In genomic region chr12:86036368-86037166, GRCm38 (mm10) we compare ENCODE assay signal across 12 mouse cellular contexts. TPM values are rescaled to one million over a fixed set of nuclear protein-coding genes. Genes with fewer than 3 reads are reported as not detected.
DNase-seq lines count a peak whose midpoint lies in the region; ATAC-seq and TF ChIP-seq lines count a peak whose summit lies in the region.
"Had no signal": no experiment of that assay in that cellular context is flagged by ENCODE, and none has a peak within 500 bp of the region (broad histone marks: within the 10 kb centered on the region; RNA-seq: fewer than 3 reads in every experiment).

No protein-coding gene starts in this region.

- no peak overlapping the region for H3ac ChIP-seq in myocyte (ENCODE audit: control insufficient read depth, insufficient read length)

- ATAC-seq in intestine, embryonic 14.5 days (replicated peaks; ENCODE audit: low FRiP score, low TSS enrichment, low read depth), result no peak
- no peak for ATAC-seq in intestine, embryonic 16.5 days
- ATAC-seq in embryonic facial prominence, embryonic 13.5 days (ENCODE audit: insufficient number of reproducible peaks, insufficient read depth, low FRiP score, low TSS enrichment, low read depth), result no peak

- H3K4me1 ChIP-seq in intestine, embryonic 14.5 days (replicated peaks; ENCODE audit: control insufficient read depth, insufficient read depth, low read length), result peaks cover 23% of the 10 kb centered on the region; the same call in 1 of the 2 replicates
- peaks cover 12% of the 10 kb centered on the region for H3K4me1 ChIP-seq in intestine, embryonic 16.5 days (ENCODE audit: control insufficient read depth, insufficient read depth, low read length)
- H3K4me1 ChIP-seq in embryonic facial prominence, embryonic 13.5 days, result peaks cover 19% of the 10 kb centered on the region

- H3K9me3 ChIP-seq in intestine, embryonic 14.5 days (ENCODE audit: control insufficient read depth, low read length), result no peaks in the 10 kb centered on the region
- no peaks in the 10 kb centered on the region for H3K9me3 ChIP-seq in intestine, embryonic 16.5 days (ENCODE audit: control insufficient read depth, low read length)
- H3K9me3 ChIP-seq in embryonic facial prominence, embryonic 13.5 days, result no peaks in the 10 kb centered on the region
- H3K9me3 ChIP-seq: G1E had no signal

- H3K9ac ChIP-seq in intestine, embryonic 14.5 days (ENCODE audit: low read length), result no peak overlapping the region
- no peak overlapping the region for H3K9ac ChIP-seq in intestine, embryonic 16.5 days (ENCODE audit: low read depth, low read length)
- peak overlapping the region; percentile 40; the same call in 1 of the 2 replicates for H3K9ac ChIP-seq in embryonic facial prominence, embryonic 13.5 days

- 39% methylated on average over 9 of the region's 9 CpGs for WGBS in intestine, embryonic 14.5 days
- 53% methylated on average over 9 of the region's 9 CpGs for WGBS in intestine, embryonic 16.5 days
- WGBS in embryonic facial prominence, embryonic 13.5 days, result 34% methylated on average over 9 of the region's 9 CpGs

- no peaks in the 10 kb centered on the region for H3K79me2 ChIP-seq in myocyte (ENCODE audit: control insufficient read depth, insufficient read depth)

- H3K27me3 ChIP-seq in intestine, embryonic 14.5 days (replicated peaks; ENCODE audit: control insufficient read depth, insufficient read depth, low read length), result no peaks in the 10 kb centered on the region
- H3K27me3 ChIP-seq in intestine, embryonic 16.5 days (replicated peaks; ENCODE audit: control insufficient read depth, insufficient read depth, low read length), result no peaks in the 10 kb centered on the region
- no peaks in the 10 kb centered on the region for H3K27me3 ChIP-seq in embryonic facial prominence, embryonic 13.5 days
- H3K27me3 ChIP-seq in myocyte (ENCODE audit: control insufficient read depth, insufficient read depth, insufficient read length), result no peaks in the 10 kb centered on the region

- no peak overlapping the region for H3K4me2 ChIP-seq in intestine, embryonic 14.5 days (ENCODE audit: low read length)
- H3K4me2 ChIP-seq in intestine, embryonic 16.5 days (ENCODE audit: low read depth, low read length), result no peak overlapping the region
- H3K4me2 ChIP-seq in embryonic facial prominence, embryonic 13.5 days, result no peak overlapping the region
- peak overlapping the region; percentile 45 for H3K4me2 ChIP-seq in myocyte (ENCODE audit: low read depth)

- no peak for TF ChIP-seq POLR2A in myocyte (IDR thresholded peaks at IDR 0.05; ENCODE audit: insufficient read length, low read depth)

- DNase-seq in adrenal gland, postnatal 10 days, result peak; percentile 21
- DNase-seq in adrenal gland, postnatal 4 days (ENCODE audit: low spot score in 2 of 2), result no peak
- no peak for DNase-seq in intestine, embryonic 14.5 days (ENCODE audit: low spot score)
- DNase-seq in right cerebral cortex, postnatal 10 days (ENCODE audit: low spot score in 2 of 2), result no peak
- DNase-seq in layer of hippocampus, adult 9-10 months (ENCODE audit: low spot score), result no peak
- DNase-seq: gastrocnemius, postnatal 36 days; lung, postnatal 14 days; thymus, postnatal 36 days had no signal

- H3K36me3 ChIP-seq in intestine, embryonic 14.5 days (ENCODE audit: control insufficient read depth, insufficient read depth, low read length), result no peaks in the 10 kb centered on the region
- no peaks in the 10 kb centered on the region for H3K36me3 ChIP-seq in intestine, embryonic 16.5 days (ENCODE audit: control insufficient read depth, insufficient read depth, low read length)
- no peaks in the 10 kb centered on the region for H3K36me3 ChIP-seq in embryonic facial prominence, embryonic 13.5 days
- peaks cover 8% of the 10 kb centered on the region for H3K36me3 ChIP-seq in myocyte (ENCODE audit: control insufficient read depth, insufficient read depth)

- H3K4me3 ChIP-seq in intestine, embryonic 14.5 days (ENCODE audit: low read depth, low read length), result no peak overlapping the region
- no peak overlapping the region for H3K4me3 ChIP-seq in intestine, embryonic 16.5 days (ENCODE audit: low read length)
- no peak overlapping the region for H3K4me3 ChIP-seq in embryonic facial prominence, embryonic 13.5 days
- H3K4me3 ChIP-seq in myocyte, result no peak overlapping the region

- H3K27ac ChIP-seq in intestine, embryonic 14.5 days (ENCODE audit: low read depth), result peak overlapping the region; percentile 43; the same call in 1 of the 2 replicates
- H3K27ac ChIP-seq in intestine, embryonic 16.5 days (ENCODE audit: low read length), result no peak overlapping the region
- peak overlapping the region; percentile 68 for H3K27ac ChIP-seq in embryonic facial prominence, embryonic 13.5 days

TF ChIP-seq in myocyte, 11 proteins besides CTCF, POLR2A, EP300 and RAD21:
- TF ChIP-seq MYOG (IDR thresholded peaks at IDR 0.05; ENCODE audit: control insufficient read depth in 1 of 3, insufficient read depth in 1 of 3, insufficient read length in 2 of 3, low read depth in 2 of 3) (peak; percentile 84 to 98 (median 91)), TCF12 (IDR thresholded peaks at IDR 0.05; ENCODE audit: insufficient read depth, poor library complexity, severe bottlenecking) (peak; percentile 59), REST (IDR thresholded peaks at IDR 0.05; ENCODE audit: insufficient read depth, insufficient read length) (no peak), POLR2AphosphoS2 (IDR thresholded peaks at IDR 0.05; ENCODE audit: insufficient read length, low read depth) (no peak), USF1 (IDR thresholded peaks at IDR 0.05; ENCODE audit: low read depth) (no peak), MAX (IDR thresholded peaks at IDR 0.05; ENCODE audit: low read depth) (no peak), TCF3 (IDR thresholded peaks at IDR 0.05; ENCODE audit: insufficient read length, low read depth) (peak; percentile 91), CEBPB (IDR thresholded peaks at IDR 0.05; ENCODE audit: insufficient read depth, poor library complexity, severe bottlenecking) (no peak), MYOD1 (IDR thresholded peaks at IDR 0.05; ENCODE audit: control insufficient read depth in 1 of 3, insufficient read length in 2 of 3, low read depth in 2 of 3) (peak; percentile 62 to 91 (median 75))

RNA-seq across cellular contexts. Expression of gene Tgfb3, which starts 42.3 kb away (rescaled TPM):
- 10 to 100 TPM; 15.0 to 16.6 TPM for total RNA-seq in adrenal gland, postnatal 10 days (2021)
- total RNA-seq in adrenal gland, postnatal 4 days (2021), result 10 to 100 TPM; 19.8 to 23.4 TPM
- 22.0 and 22.1 TPM in 2 replicates for polyA plus RNA-seq in intestine, embryonic 14.5 days (2014; fragmentation: Nextera tagmentation; extraction: Ambion mirVana)
- 19.0 and 20.6 TPM in 2 replicates for polyA plus RNA-seq in intestine, embryonic 16.5 days (2015; fragmentation: Nextera tagmentation; extraction: Ambion mirVana)
- polyA plus RNA-seq in embryonic facial prominence, embryonic 13.5 days (2015; fragmentation: Nextera tagmentation; extraction: Ambion mirVana), result 43.1 and 48.0 TPM in 2 replicates
- 79.2 TPM for polyA plus RNA-seq in myocyte (2012; fragmentation: generic; extraction: Trizol)

RNA-seq across cellular contexts. Expression of gene Ift43, which starts 45.8 kb away (rescaled TPM):
- total RNA-seq in adrenal gland, postnatal 10 days (2021), result 10 to 100 TPM; 25.3 to 25.7 TPM
- total RNA-seq in adrenal gland, postnatal 4 days (2021), result 10 to 100 TPM; 30.7 to 34.2 TPM
- polyA plus RNA-seq in intestine, embryonic 14.5 days (2014; fragmentation: Nextera tagmentation; extraction: Ambion mirVana), result 81.5 and 88.7 TPM in 2 replicates
- 65.0 and 66.7 TPM in 2 replicates for polyA plus RNA-seq in intestine, embryonic 16.5 days (2015; fragmentation: Nextera tagmentation; extraction: Ambion mirVana)
- 80.3 and 90.9 TPM in 2 replicates for polyA plus RNA-seq in embryonic facial prominence, embryonic 13.5 days (2015; fragmentation: Nextera tagmentation; extraction: Ambion mirVana)
- polyA plus RNA-seq in myocyte (2012; fragmentation: generic; extraction: Trizol), result 93.4 TPM
